Mouse (Mus musculus): Measurements from ENCODE around the gene Ppp1r9a.

GRCm38 (mm10) chr6:4892417-4892816 lies 10.3 kb upstream of the Ppp1r9a start:
- TF ChIP-seq TBP (IDR thresholded peaks at IDR 0.05; ENCODE audit: low read depth, low read length) (no peak), CHD2 (IDR thresholded peaks at IDR 0.05; ENCODE audit: low read length) (no peak), TCF12 (IDR thresholded peaks at IDR 0.05; ENCODE audit: low read depth, low read length) (no peak), ZMIZ1 (IDR thresholded peaks at IDR 0.05; ENCODE audit: low read depth, low read length) (no peak), CTCF (IDR thresholded peaks at IDR 0.05 in 2 of 3, conservative IDR thresholded peaks at IDR 0.05 in 1 of 3; ENCODE audit: control insufficient read depth in 1 of 3, insufficient read depth in 1 of 3, low read depth in 2 of 3, low read length in 3 of 3, poor library complexity in 1 of 3, severe bottlenecking in 1 of 3) (no peak), POLR2A (IDR thresholded peaks at IDR 0.05; ENCODE audit: control insufficient read depth in 1 of 2, insufficient read depth in 1 of 2, low read depth in 1 of 2, low read length in 2 of 2, poor library complexity in 1 of 2) (no peak), KAT2A (conservative IDR thresholded peaks at IDR 0.05; ENCODE audit: low read depth, low read length) (no peak), POLR2AphosphoS2 (IDR thresholded peaks at IDR 0.05; ENCODE audit: low read length) (no peak), ZNF384 (IDR thresholded peaks at IDR 0.05; ENCODE audit: low read depth, low read length) (no peak), ZKSCAN1 (IDR thresholded peaks at IDR 0.05; ENCODE audit: low read depth, low read length) (no peak), EP300 (IDR thresholded peaks at IDR 0.05; ENCODE audit: low read depth in 1 of 2, low read length in 2 of 2) (no peak)
